Mouse (Mus musculus): Measurements from ENCODE around the gene Grk4.
"Not testable (repeated sequence)": the region's sequence is repeated elsewhere in the genome, so short reads cannot be mapped to it uniquely, and the experiment has no call there.

The Grk4 gene

DNA sequence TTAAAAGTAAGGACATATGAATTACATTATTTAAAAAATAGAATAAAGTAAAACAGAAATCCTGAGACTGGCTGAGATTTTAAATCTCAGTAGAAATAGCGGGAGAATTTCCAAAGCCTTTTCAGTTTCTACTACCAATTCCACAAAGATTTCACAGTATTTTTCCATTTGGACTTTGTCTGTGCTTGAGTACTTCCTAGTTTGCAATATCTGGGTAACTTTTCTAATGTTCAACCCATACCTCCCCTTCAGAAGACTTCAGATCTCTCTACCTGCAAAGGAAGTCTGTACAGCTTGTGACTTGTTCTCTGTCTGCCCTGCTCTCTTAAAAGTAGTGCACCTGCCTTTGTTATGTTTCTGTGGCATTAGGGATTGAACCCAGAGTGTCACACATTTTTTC is 48.3 kb downstream of the Grk4 start:
- DNase-seq (ENCODE audit: low spot score in 2 of 2) = no peak

DNA sequence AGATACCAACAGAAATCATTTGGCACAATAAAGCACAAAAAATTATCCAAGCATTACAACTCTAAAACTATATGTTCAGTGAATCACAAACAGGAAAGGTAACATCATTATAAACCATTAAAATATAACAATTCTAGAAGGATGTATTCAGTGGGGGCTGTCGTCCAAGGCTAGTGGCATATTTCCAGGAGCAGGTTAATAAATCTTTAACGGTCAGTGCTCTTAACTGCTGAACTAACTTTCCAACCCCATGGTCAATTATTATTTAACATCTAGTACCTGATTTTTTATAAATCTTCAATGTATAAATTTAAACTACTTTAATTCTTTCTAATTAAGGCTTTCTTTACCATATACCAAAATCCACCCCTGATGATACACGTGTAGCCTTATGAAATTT is 54.2 kb downstream of the Grk4 start:
- DNase-seq (ENCODE audit: low spot score in 2 of 2) = not testable (repeated sequence)

DNA sequence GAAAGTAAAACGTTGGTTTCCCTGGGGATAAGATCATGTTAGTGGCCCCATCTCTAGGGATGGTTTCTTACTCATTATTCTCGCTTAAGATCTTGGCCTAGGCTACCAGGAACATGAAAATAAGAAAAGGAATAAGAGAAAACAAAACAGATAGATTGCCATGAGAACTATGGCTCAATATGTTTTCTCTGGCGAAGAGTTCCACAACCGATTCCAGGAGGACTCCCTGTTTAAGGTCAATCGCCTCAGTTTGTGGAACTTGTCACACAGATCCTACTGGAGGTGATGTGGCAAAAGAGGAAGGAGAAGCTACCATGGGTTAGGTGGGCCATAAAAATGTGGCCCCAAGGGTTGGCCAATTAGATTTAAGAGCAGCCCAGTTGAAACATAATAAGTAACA is 54.6 kb downstream of the Grk4 start:
- DNase-seq (ENCODE audit: low spot score in 2 of 2) = no peak

DNA sequence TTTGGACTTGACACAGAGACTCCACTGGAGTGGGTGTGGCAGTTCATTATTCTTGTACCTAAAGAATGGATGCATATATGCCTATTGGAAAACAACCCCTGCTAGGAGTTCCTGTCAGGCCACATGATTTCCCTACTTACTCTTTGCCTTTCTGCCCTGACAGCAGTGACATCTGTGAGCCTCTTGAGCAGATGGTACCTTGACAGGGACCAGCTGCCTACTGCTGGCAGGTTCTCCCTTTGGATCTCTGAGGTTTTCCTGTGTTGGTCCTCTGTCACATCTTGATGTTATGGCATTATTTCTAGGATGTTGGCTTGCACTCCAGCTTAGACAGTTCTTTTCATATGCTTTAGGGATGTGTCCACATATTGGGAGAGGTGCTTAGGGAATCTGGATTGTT is 69.0 kb downstream of the Grk4 start:
- DNase-seq (ENCODE audit: low spot score in 2 of 2) = no peak

DNA sequence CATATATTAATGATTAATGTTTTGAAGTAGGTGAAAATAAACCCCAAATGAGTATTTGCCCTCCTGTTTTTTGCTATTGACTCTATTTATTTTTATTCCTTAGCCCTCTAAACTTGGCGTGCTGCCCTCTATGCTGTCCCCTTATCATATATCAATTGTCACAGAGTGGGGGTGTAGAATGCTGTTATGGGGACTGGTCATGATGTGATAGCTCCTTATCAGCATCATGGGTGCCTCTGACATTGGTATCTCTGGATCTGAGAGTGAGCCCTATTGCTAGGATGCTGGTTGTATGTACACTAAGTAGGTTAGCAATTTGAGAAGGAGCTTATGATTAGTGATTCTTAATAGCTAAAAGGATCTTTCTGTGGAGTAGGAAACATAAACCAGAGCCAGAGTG is 70.1 kb downstream of the Grk4 start:
- DNase-seq (ENCODE audit: low spot score in 2 of 2) = no peak

DNA sequence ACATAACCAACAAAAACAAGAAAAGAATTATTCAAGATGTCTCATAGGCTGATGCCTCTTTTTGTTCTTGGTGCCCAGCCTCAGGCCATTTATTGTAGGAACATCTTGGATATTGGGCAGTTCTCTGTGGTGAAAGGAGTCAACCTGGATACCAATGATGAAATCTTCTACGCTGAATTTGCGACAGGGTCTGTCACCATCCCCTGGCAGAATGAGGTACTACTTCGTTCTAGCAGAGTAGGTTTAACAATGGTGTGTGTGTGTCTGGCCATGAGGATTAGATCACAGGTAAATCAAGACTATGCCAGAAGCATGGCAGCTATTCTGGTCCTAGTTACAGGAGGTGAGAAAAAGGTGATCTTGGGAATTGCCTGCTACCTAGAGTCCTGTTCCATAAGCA is 91.3 kb downstream of the Grk4 start:
- no peak for DNase-seq (ENCODE audit: low spot score in 2 of 2)

DNA sequence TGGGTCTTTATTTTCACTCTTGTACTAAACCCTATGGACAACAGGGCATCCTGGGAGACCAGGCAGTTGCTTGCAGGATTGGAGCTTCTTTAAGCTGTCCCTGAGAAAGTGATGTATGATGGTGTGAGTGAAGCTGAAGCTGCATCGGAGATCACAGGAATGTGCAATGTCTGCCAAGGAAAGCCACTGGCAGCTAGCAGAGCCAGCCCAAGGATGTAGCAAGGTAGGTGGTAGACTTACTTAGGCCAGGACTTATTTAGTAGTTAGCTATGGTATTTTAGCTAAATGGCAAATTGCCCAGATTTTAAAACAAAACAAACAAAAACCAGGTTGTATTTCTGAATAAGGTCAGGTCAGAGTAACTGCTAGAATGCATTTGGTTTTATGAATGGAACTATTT is 98.6 kb downstream of the Grk4 start:
- DNase-seq (ENCODE audit: low spot score in 2 of 2) = no peak

DNA sequence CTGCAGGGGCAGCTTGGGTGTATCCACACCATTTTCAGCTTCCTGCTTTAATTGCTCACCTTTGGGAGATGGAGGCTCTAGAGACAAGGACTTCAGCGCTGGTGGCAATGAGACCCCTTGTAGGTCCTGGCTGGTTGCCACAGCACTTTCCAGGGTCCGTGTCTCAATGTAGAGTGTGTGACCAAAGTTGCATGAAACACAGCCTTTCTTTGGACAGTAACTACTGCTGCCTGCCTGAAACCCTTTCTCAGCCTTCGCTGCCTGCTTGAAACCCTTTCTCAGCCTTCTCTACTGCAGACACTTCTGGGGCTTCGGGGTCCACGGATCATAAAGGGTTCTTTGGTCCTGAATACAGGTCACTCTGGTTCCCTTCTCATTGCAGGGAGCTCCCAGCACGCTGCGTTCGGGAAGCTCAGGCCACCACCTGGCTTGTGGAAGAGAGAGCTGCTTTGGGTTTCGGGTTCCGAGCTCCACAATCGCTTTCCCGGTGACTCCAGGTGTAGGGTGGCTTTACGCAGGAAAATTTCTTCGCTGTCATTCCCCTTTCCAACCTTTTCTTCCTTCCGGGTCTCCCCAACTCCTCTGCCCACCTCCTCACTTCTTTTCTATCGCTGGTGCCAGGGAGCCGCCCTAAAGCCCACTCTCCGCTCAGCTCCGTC is 100.8 kb downstream of the Grk4 start:
- no peak for DNase-seq (ENCODE audit: low spot score in 2 of 2)

DNA sequence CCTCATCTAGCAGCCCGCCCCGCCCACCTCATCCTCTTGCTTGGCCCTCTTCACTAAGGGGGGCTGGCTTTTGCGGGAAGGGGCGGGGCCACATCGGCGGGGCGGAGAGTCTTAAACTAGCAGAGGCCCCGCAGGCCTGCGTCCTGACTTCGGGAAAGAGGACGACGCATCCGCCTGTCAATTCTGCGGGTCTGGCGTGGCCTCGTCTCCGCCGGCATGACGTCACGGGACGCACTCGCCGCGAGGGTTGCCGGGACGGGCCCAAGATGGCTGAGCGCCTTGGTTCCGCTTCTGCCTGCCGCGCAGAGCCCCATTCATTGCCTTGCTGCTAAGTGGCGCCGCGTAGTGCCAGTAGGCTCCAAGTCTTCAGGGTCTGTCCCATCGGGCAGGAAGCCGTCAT is 101.3 kb downstream of the Grk4 start, which contains the start of gene Htt:
Gene Htt, plus strand, starts transcription at position 232 of the 400 bp plus-strand sequence.
- peak; percentile 95 to 97 for DNase-seq (ENCODE audit: low spot score in 2 of 2)

DNA sequence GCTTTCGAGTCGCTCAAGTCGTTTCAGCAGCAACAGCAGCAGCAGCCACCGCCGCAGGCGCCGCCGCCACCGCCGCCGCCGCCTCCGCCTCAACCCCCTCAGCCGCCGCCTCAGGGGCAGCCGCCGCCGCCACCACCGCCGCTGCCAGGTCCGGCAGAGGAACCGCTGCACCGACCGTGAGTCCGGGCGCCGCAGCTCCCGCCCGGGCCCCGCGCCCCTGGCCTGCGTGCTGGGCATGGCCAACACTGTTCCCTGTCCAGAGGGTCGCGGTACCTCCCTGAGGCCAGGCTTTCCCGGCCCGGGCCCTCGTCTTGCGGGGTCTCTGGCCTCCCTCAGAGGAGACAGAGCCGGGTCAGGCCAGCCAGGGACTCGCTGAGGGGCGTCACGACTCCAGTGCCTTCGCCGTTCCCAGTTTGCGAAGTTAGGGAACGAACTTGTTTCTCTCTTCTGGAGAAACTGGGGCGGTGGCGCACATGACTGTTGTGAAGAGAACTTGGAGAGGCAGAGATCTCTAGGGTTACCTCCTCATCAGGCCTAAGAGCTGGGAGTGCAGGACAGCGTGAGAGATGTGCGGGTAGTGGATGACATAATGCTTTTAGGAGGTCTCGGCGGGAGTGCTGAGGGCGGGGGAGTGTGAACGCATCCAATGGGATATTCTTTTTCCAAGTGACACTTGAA is 101.9 kb downstream of the Grk4 start:
- DNase-seq (ENCODE audit: low spot score in 2 of 2) = peak; percentile 38 to 61

DNA sequence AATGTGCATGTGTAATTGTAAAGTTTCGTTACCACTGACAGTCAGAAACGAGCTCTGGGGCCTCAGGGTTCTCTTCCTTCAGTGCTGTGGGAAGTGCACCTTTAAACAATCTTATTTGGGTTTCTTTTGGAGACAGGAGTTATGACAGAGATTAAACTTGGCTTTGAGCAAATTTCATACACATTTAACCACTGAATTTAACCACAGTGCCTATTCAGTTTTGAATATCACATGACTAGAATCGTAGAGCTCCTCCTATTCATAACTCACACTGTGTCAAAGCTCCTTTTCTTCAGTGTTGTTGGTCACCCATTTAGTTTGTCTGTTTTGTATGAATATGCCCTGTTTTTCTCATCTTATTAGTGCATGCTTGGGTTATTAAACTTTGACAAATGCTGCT is 111.6 kb downstream of the Grk4 start:
- DNase-seq (ENCODE audit: low spot score in 2 of 2) = no peak

DNA sequence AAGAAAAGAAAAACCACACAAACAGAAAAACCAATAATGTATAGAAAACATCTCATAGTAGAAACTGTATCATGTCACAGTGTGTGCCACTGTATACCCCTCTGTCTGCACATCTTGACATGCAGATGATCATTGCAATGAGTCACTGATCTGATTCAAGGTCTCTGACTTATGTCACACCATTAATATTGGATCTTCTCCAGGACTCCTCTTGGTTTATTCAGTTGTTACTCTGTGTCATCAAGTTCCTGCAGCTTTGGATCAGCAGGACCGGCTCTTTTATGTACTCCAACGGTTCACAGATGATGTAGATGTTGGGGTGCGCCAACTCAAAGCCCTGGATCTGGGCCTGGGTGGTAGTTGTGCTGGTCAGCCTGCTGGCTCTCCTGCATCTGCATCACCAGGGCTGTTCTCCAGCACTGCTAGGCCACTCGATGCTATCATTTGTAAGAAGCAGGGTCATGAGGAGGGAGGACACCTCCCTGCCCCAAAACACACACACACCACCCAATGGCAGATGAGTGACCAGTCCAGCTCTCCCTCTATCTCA is 112.6 kb downstream of the Grk4 start:
- no peak for DNase-seq (ENCODE audit: low spot score in 2 of 2)

DNA sequence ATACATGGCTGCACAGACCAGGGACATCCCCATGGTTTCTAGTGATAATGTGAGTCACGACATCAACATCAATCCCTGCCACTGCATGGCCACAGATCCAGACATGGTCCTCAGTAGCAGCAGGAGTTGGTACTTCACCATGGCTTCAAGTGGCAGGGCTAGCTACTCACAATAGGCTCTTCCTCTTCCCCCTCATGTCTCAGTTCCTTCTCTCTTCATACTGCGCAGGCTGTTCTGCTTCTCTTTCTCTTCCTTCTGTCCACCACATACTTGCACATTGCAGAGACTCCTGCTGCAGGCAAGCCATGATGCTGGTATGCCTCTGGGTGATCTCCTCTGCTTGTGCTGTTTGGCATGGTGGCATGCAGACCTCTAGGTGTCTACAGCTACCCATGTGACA is 113.2 kb downstream of the Grk4 start:
- no peak for DNase-seq (ENCODE audit: low spot score in 2 of 2)

DNA sequence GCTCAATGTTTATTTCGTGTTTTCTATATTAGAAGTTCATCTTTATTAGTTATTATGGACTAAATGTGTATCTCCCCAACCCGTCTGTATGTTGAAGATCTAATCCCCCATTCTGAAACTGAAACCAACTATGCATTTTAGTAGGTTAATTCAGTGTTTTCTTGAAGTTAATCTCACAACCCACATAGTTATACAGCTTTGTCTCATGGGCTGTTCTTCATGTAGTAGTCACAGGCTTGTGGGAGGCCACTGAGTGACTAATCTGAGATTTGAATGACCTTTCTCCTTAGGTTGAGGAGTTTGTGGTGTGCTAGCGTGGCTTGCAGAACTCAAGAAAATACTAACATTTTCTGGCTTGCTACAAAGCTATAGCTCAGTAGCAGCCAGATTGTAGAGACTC is 124.8 kb downstream of the Grk4 start:
- no peak for DNase-seq (ENCODE audit: low spot score in 2 of 2)

DNA sequence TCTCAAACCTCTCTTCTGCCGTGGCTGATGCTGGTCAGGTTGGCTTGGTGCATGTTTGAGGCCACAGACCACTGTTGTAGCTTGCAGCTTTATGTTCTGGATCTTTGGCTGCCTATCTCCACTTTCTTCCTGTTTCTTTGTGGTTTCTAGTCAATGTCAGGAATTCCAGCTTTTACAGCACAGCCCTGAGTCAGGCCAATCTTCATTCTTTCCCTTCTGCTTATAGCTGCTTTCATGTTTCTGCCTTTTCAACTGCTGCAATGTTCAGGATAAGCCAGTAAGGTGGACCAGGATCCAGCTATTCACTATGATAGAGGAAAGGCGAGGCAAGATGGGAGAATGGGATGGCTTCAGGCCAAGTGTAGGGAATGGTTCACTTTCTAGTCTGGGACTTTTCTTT is 131.0 kb downstream of the Grk4 start:
- DNase-seq (ENCODE audit: low spot score in 2 of 2) = no peak

DNA sequence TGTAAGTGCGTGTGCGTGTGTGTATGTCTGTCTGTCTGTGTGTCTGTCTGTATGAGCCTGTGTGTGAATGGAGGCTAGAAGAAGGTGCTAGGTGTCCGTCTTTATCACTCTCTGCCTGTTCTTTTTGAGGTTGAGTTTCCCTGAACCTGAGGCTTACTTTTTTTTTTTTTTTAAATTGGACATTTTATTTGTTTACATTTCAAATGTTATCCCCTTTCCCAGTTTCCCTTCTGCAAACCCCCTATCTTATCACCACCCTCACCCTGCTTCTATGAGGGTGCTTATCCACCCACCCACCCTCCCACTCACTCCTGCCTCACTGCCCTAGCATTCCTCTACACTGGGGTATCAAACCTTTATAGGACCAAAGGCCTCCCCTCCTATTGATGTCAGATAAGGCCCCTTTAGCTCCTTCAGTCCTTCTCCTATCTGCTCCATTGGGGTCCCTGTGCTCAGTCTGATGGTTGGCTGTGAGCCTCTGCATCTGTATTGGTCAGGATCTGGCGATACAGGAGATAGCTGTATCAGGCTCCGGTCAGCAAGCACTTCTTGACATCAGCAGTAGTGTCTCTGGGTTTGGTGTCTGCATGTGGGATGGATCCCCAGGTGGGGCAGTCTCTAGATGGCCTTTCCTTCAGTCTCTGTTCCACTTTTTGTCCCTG is 140.2 kb downstream of the Grk4 start:
- DNase-seq (ENCODE audit: low spot score in 2 of 2) = no peak

Measured in left cerebral cortex, adult 9 months (tissue).